Mouse (Mus musculus): ENCODE data around the gene Dph1. TPM values are rescaled to one million over a fixed set of nuclear protein-coding genes. Genes with fewer than 3 reads are reported as not detected.
A peak's percentile ranks its signal among the peaks of the same experiment; 100 is the strongest.

Gene Dph1
- 12.5 and 14.0 TPM in 2 replicates for polyA plus RNA-seq (2015; fragmentation: Nextera tagmentation; extraction: Ambion mirVana)

DNA sequence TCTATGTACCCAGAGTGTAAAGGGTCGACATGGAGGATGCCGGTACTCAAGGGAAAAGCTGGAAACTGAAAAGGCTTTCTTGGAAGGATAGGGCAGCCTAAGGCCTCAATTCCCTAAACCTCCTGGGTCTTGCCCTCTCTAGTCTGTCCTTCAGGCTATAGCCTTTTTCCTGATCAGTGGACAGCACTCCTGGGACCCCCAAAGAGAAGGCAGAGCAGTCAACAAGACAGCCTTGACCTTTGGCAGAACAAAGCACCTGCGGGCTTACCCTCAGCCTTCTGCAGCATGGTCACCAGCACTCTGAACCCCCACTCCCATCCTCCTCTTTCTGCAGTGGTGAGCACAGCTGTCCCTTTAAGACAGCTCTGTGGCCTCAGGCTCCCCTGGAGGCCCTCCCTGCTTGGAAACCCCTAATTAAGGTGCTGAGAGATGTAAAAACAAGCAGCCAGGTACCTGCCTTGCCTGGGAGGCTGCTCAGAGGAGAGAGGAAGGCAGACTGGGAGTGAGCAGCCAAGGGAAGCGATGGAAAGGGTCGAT, at the start of gene Dph1:
Gene Dph1 (minus strand): TSS at position 337 of the 537 bp plus-strand sequence.
- H3K9me3 ChIP-seq (replicated peaks; ENCODE audit: control insufficient read depth, low read length, poor library complexity, severe bottlenecking), result no peaks in the 10 kb centered on the region
- 43% methylated on average over 5 of the region's 5 CpGs for WGBS
- H3K27me3 ChIP-seq (ENCODE audit: control insufficient read depth, insufficient read depth, low read depth, low read length), result no peaks in the 10 kb centered on the region
- peak within 1 kb of the TSS; percentile 67 for H3K9ac ChIP-seq (ENCODE audit: low read depth, low read length)
- H3K4me1 ChIP-seq (ENCODE audit: control insufficient read depth, insufficient read depth, low read length), result peaks cover 21% of the 10 kb centered on the region
- peak within 1 kb of the TSS; percentile 70 for H3K4me3 ChIP-seq (ENCODE audit: low read depth, low read length)
- 0 out of 2 replicates have a peak, but pooled peaks have one; percentile 6 for ATAC-seq
- H3K4me2 ChIP-seq (ENCODE audit: low read length), result peak within 1 kb of the TSS; percentile 79
- no peaks in the 10 kb centered on the region for H3K36me3 ChIP-seq (ENCODE audit: control insufficient read depth, insufficient read depth, low read length)
- no peak within 1 kb of the TSS; the same call in 1 of the 2 replicates for H3K27ac ChIP-seq (ENCODE audit: low read length)

DNA sequence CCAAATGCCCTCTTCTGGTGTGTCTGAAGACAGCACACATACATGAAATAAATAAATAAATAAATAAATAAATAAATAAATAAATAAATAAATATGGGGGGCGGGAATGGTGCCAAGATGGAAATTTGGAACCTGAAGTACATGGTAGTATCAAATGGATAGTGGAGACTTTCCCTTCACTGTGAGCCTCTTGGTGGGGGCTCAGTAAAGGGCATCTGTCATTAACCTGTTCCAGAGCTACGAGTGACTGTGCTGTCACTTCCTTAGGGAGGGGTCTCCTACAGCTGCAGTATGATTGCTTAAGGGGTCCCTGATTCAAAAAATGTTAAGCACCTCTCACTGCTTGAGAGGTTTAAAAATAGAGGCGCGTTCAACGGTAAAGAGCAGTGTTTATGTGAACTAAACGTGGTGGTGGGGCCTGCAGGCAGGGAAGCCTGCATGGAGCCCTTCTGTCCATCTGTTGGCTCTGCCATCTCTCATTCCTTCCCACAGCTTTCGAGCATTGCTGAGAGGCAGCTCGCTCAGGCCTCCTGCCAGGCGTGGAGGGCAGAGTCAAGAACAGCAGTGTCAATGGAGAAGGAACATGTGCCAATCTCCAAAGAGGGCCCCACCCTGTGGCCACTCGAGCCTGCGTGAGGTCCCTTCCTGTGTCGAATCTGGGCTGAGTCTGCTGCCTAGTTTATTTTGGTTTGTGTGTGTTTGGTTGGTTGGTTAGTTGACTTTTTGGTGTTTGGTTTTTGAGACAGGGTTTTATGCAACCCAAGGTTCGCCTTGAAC, 49.3 kb upstream of the Dph1 start:
- no peak overlapping the region for H3K4me2 ChIP-seq (ENCODE audit: low read length)
- no peak for ATAC-seq
- WGBS, result 69% methylated on average over 13 of the region's 13 CpGs

DNA sequence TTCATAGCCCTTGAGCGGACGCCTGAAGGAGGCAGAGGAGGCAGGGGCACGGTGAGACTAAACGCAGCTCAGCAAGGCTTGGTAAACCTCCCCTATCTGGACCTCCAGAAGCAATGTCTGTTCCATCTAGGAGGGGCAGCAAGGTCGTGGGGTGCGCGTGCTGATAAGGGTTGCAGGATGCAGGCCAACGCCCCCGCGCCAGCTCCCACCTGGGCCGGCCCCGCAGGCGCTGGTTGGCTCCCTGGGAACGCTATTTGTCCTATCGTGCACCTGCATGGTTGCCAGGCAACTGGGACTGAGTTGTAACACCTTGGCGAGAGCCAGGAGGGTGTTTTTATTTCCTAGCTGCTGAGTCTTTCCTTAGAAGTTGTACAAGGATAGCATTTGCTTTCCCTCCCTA, 43.7 kb upstream of the Dph1 start:
- Histone ChIP-seq H3K27ac (ENCODE audit: low read length) (peak overlapping the region; percentile 62), H3K9ac (ENCODE audit: low read depth, low read length) (peak overlapping the region; percentile 48)

More for the DNA sequence above, 49.3 kb upstream of the Dph1 start:
- Histone ChIP-seq H3K4me3 (ENCODE audit: low read depth, low read length) (no peak overlapping the region), H3K4me1 (ENCODE audit: control insufficient read depth, insufficient read depth, low read length) (peaks cover 33% of the 10 kb centered on the region), H3K27me3 (ENCODE audit: control insufficient read depth, insufficient read depth, low read depth, low read length) (no peaks in the 10 kb centered on the region), H3K9me3 (replicated peaks; ENCODE audit: control insufficient read depth, low read length, poor library complexity, severe bottlenecking) (no peaks in the 10 kb centered on the region), H3K27ac (ENCODE audit: low read length) (no peak overlapping the region), H3K36me3 (ENCODE audit: control insufficient read depth, insufficient read depth, low read length) (no peaks in the 10 kb centered on the region), H3K9ac (ENCODE audit: low read depth, low read length) (no peak overlapping the region)

DNA sequence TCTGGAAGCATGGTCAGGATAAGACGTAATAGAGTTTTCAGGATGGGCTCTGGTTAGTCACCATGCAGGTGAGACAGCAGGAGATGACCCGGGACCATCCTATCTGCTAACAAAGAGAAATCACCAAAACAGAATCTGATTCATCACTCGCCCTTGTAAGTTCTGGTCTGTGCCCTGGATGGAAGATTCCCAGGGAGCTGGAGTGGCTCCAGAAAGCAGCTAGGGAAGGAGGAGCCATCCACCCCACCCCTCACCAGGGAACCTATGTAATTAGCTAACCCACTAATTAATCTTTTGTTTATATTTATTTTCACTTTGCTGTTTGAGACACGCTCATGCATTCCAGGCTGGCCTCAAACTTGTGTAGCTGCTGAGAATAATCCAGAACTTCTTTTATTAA, 41.4 kb upstream of the Dph1 start:
- Histone ChIP-seq H3K4me2 (ENCODE audit: low read length) (no peak overlapping the region), H3K27ac (ENCODE audit: low read length) (no peak overlapping the region), H3K36me3 (ENCODE audit: control insufficient read depth, insufficient read depth, low read length) (no peaks in the 10 kb centered on the region), H3K9me3 (replicated peaks; ENCODE audit: control insufficient read depth, low read length, poor library complexity, severe bottlenecking) (no peaks in the 10 kb centered on the region), H3K4me1 (ENCODE audit: control insufficient read depth, insufficient read depth, low read length) (peaks cover 32% of the 10 kb centered on the region), H3K4me3 (ENCODE audit: low read depth, low read length) (no peak overlapping the region), H3K9ac (ENCODE audit: low read depth, low read length) (no peak overlapping the region), H3K27me3 (ENCODE audit: control insufficient read depth, insufficient read depth, low read depth, low read length) (no peaks in the 10 kb centered on the region)
- ATAC-seq, result no peak
- 84% methylated on average over 4 of the region's 4 CpGs for WGBS

More for the DNA sequence above, 43.7 kb upstream of the Dph1 start:
- Histone ChIP-seq H3K9me3 (replicated peaks; ENCODE audit: control insufficient read depth, low read length, poor library complexity, severe bottlenecking) (no peaks in the 10 kb centered on the region), H3K4me1 (ENCODE audit: control insufficient read depth, insufficient read depth, low read length) (peaks cover 33% of the 10 kb centered on the region), H3K36me3 (ENCODE audit: control insufficient read depth, insufficient read depth, low read length) (no peaks in the 10 kb centered on the region), H3K27me3 (ENCODE audit: control insufficient read depth, insufficient read depth, low read depth, low read length) (no peaks in the 10 kb centered on the region), H3K4me2 (ENCODE audit: low read length) (peak overlapping the region; percentile 50), H3K4me3 (ENCODE audit: low read depth, low read length) (peak overlapping the region; percentile 29)
- peak; percentile 69 for ATAC-seq
- WGBS, result 15% methylated on average over 16 of the region's 16 CpGs

DNA sequence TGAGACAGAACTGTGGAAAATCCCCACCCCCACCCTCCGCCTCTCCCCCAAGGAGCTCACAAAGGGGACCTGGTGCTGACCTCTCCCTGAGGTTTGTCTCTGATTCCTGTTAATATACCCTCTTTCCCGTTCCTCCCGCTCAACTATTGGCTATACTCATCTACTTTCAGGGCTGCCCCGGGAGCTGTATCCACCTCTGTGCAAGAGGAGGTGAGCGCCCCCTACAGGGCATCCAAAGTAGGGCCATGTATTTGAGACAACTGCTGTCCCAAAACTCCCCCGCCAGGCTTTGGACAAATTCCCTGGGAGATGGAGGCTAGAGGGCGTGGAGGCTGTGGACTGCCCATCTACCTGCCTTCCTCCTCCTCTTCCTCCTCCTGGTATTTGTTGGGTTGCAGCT, 40.7 kb upstream of the Dph1 start:
- no peak for ATAC-seq
- peaks cover 25% of the 10 kb centered on the region for H3K4me1 ChIP-seq (ENCODE audit: control insufficient read depth, insufficient read depth, low read length)
- WGBS, result 19% methylated on average over 7 of the region's 7 CpGs

DNA sequence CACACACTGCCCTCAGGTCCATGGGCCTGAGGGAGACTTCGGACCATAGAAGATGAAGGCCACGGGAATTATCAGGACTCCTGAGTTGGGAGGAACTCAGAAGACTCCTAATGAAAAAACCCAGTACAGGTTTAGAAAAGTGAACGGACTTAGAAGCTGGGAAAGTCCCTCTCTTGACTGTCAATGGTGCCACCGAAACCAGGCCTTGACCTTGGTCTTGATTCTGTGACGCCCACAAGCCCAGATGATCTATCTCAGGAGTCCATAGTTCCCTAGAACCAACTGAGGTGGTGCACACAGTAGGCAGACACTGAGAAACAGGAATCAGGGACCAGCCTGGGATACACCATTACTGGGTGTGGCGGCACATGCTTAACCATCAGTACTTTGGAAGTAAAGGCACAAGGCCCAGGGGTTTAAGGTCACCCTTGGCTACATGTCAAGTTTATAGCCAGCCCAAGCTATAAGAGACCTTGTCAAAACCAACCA, 39.3 kb upstream of the Dph1 start:
- ATAC-seq, result no peak
- WGBS, result 94% methylated on average over 6 of the region's 6 CpGs
- no peaks in the 10 kb centered on the region for H3K27me3 ChIP-seq (ENCODE audit: control insufficient read depth, insufficient read depth, low read depth, low read length)
- no peaks in the 10 kb centered on the region for H3K36me3 ChIP-seq (ENCODE audit: control insufficient read depth, insufficient read depth, low read length)
- H3K9me3 ChIP-seq (replicated peaks; ENCODE audit: control insufficient read depth, low read length, poor library complexity, severe bottlenecking), result no peaks in the 10 kb centered on the region
- no peak overlapping the region for H3K4me3 ChIP-seq (ENCODE audit: low read depth, low read length)
- H3K9ac ChIP-seq (ENCODE audit: low read depth, low read length), result no peak overlapping the region
- peaks cover 16% of the 10 kb centered on the region for H3K4me1 ChIP-seq (ENCODE audit: control insufficient read depth, insufficient read depth, low read length)
- no peak overlapping the region for H3K4me2 ChIP-seq (ENCODE audit: low read length)
- no peak overlapping the region for H3K27ac ChIP-seq (ENCODE audit: low read length)

More for the DNA sequence above, 40.7 kb upstream of the Dph1 start:
- Histone ChIP-seq H3K9me3 (replicated peaks; ENCODE audit: control insufficient read depth, low read length, poor library complexity, severe bottlenecking) (no peaks in the 10 kb centered on the region), H3K27ac (ENCODE audit: low read length) (no peak overlapping the region), H3K36me3 (ENCODE audit: control insufficient read depth, insufficient read depth, low read length) (no peaks in the 10 kb centered on the region), H3K4me3 (ENCODE audit: low read depth, low read length) (no peak overlapping the region), H3K9ac (ENCODE audit: low read depth, low read length) (no peak overlapping the region), H3K27me3 (ENCODE audit: control insufficient read depth, insufficient read depth, low read depth, low read length) (no peaks in the 10 kb centered on the region), H3K4me2 (ENCODE audit: low read length) (no peak overlapping the region)

DNA sequence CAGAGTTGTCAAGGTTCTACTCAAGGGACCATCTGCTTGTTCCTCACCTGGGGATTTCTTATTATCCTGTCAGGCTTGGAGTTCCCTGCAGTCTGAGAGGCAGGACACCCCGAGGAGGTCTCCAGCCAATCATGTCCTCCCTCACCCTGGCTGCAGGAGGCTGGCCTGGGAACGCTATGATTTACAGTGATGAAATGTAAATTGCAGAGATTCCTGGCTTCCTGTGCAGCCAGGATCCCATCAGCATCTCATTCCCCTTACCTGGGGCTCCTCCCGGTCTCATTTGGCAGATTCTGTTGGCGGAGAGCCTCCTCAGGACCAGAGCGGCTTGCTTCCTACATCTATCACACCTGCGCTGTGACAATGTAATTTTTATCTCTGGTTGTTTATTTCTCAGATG, 38.2 kb upstream of the Dph1 start:
- no peaks in the 10 kb centered on the region for H3K36me3 ChIP-seq (ENCODE audit: control insufficient read depth, insufficient read depth, low read length)
- no peak overlapping the region for H3K27ac ChIP-seq (ENCODE audit: low read length)
- no peaks in the 10 kb centered on the region for H3K9me3 ChIP-seq (replicated peaks; ENCODE audit: control insufficient read depth, low read length, poor library complexity, severe bottlenecking)
- no peak overlapping the region for H3K9ac ChIP-seq (ENCODE audit: low read depth, low read length)
- H3K27me3 ChIP-seq (ENCODE audit: control insufficient read depth, insufficient read depth, low read depth, low read length), result no peaks in the 10 kb centered on the region
- H3K4me1 ChIP-seq (ENCODE audit: control insufficient read depth, insufficient read depth, low read length), result peaks cover 6% of the 10 kb centered on the region; the same call in 1 of the 2 replicates
- H3K4me3 ChIP-seq (ENCODE audit: low read depth, low read length), result no peak overlapping the region
- ATAC-seq, result no peak
- no peak overlapping the region for H3K4me2 ChIP-seq (ENCODE audit: low read length)
- 81% methylated on average over 6 of the region's 6 CpGs for WGBS

DNA sequence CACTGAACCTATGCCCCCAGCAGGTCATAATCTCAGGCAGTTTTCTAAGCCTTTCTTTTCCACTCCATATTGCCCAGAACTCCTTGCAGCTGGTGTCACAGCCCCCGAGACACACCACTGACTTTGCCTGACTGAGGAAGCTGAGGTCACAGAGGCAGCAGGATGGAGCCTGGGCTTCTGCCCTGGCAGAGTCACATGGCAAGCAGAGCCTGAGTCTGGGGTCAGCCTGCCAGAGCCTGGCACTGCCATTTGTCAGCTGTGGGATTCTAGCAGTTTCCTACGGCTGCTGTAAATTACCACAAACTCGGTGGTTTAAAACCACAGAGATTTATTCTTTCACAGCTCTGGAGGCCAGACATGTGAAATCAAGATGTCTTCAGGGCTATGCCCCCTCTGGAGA, 36.6 kb upstream of the Dph1 start:
- H3K4me3 ChIP-seq (ENCODE audit: low read depth, low read length), result no peak overlapping the region
- WGBS, result 77% methylated on average over 3 of the region's 3 CpGs
- H3K4me2 ChIP-seq (ENCODE audit: low read length), result no peak overlapping the region
- no peak overlapping the region for H3K27ac ChIP-seq (ENCODE audit: low read length)
- no peaks in the 10 kb centered on the region for H3K9me3 ChIP-seq (replicated peaks; ENCODE audit: control insufficient read depth, low read length, poor library complexity, severe bottlenecking)
- no peak for ATAC-seq
- no peaks in the 10 kb centered on the region for H3K27me3 ChIP-seq (ENCODE audit: control insufficient read depth, insufficient read depth, low read depth, low read length)
- peaks cover 4% of the 10 kb centered on the region; the same call in 1 of the 2 replicates for H3K4me1 ChIP-seq (ENCODE audit: control insufficient read depth, insufficient read depth, low read length)
- H3K9ac ChIP-seq (ENCODE audit: low read depth, low read length), result no peak overlapping the region
- no peaks in the 10 kb centered on the region for H3K36me3 ChIP-seq (ENCODE audit: control insufficient read depth, insufficient read depth, low read length)

DNA sequence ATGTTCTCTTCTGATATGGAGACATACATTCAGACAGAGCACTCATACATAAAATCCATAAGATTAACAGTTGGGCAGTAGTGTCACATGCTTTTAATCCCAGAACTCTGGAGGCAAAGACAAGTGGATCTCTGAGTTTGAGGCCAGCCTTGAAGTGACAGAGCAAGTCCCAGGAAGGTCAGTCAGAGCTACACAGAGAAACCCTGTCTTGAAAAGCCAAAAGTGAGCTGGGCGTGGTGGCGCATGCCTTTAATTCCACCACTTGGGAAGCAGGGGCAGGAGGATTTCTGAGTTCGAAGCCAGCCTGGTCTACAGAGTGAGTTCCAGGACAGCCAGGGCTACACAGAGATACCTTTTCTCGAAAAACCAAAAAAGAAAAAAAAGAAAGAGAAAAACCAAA, 33.8 kb upstream of the Dph1 start:
- H3K27me3 ChIP-seq (ENCODE audit: control insufficient read depth, insufficient read depth, low read depth, low read length), result no peaks in the 10 kb centered on the region
- no peak overlapping the region for H3K4me3 ChIP-seq (ENCODE audit: low read depth, low read length)
- peaks cover 6% of the 10 kb centered on the region for H3K4me1 ChIP-seq (ENCODE audit: control insufficient read depth, insufficient read depth, low read length)
- no peaks in the 10 kb centered on the region for H3K9me3 ChIP-seq (replicated peaks; ENCODE audit: control insufficient read depth, low read length, poor library complexity, severe bottlenecking)
- H3K36me3 ChIP-seq (ENCODE audit: control insufficient read depth, insufficient read depth, low read length), result no peaks in the 10 kb centered on the region
- H3K27ac ChIP-seq (ENCODE audit: low read length), result no peak overlapping the region
- WGBS, result 92% methylated on average over 4 of the region's 4 CpGs
- no peak overlapping the region for H3K9ac ChIP-seq (ENCODE audit: low read depth, low read length)
- no peak overlapping the region for H3K4me2 ChIP-seq (ENCODE audit: low read length)
- no peak for ATAC-seq
